Mouse (Mus musculus): ENCODE data around the gene Ttc6.

The Ttc6 gene

GRCm38 (mm10) chr12:57662986-57663674 lies 99.2 kb downstream of the Ttc6 start:
- no peak for DNase-seq (ENCODE audit: low spot score)

GRCm38 (mm10) chr12:57672414-57672813 lies 108.5 kb downstream of the Ttc6 start:
- DNase-seq (ENCODE audit: low spot score): no peak

GRCm38 (mm10) chr12:57684967-57685423 lies 121.1 kb downstream of the Ttc6 start:
- DNase-seq (ENCODE audit: low spot score): no peak

- no peak for DNase-seq (ENCODE audit: low spot score)
Observed at GRCm38 (mm10) chr12:57709966-57710365, 146.1 kb downstream of the Ttc6 start.

GRCm38 (mm10) chr12:57764720-57765119 lies 200.8 kb downstream of the Ttc6 start:
- no peak for DNase-seq (ENCODE audit: low spot score)

GRCm38 (mm10) chr12:57776290-57776997 lies 212.5 kb downstream of the Ttc6 start:
- DNase-seq (ENCODE audit: low spot score): no peak

GRCm38 (mm10) chr12:57781926-57782325 lies 218.0 kb downstream of the Ttc6 start:
- no peak for DNase-seq (ENCODE audit: low spot score)

GRCm38 (mm10) chr12:57787471-57787870 lies 223.6 kb downstream of the Ttc6 start:
- peak; percentile 10 for DNase-seq (ENCODE audit: low spot score)
